Mouse (Mus musculus): ENCODE measurements at regions not wholly inside any gene's neighbourhood (a gene's known extent, or its start where the extent isn't known, plus 50 kb on each side); places are given as distances from the start of the nearest gene placed in this dataset.

- TF ChIP-seq POLR2A (IDR thresholded peaks at IDR 0.05; ENCODE audit: low read depth, low read length) (no peak), CTCF (IDR thresholded peaks at IDR 0.05; ENCODE audit: extremely low read depth, insufficient read length, insufficient replicate concordance, low read depth, low read length) (no peak)
These were observed 79.3 kb upstream of the Lifr start for GRCm38 (mm10) chr15:7010966-7011695.
